Mouse (Mus musculus): ENCODE measurements around the gene Cend1.

DNA sequence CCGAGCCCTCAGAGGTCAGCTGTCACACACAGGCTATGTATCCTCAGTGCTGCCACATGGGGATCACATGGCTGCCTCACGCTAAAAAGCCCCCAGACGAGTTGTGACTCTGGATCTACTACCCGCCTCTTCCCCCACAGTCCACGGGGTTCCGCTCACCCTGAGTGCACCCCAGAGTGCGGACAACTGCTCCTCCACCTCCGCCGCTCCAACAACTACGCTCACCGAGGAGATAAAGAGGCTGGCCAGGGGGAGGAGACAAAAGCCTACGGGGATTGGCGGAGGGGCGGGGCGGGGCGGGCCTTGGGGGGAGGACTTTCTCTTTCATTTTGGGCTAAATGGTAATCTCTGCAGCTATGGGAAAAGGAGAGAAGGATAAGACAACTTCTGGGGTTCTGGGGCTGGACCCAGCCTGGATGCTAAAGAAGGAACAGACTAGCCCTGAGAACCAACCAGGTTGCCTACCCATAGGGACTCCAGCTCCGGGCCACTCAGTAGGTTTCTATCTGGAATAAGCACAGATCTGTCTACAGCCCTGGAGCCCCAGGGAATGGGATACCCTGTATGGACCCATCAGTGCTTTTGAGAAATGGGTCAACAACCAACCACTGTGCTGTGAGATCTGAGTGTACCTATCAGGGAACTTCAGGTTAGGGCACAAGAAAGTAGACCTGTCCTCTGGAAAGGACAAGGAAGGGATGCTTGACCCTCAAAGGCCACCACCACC is 6.0 kb upstream of the Cend1 start:
- TF ChIP-seq POLR2A (IDR thresholded peaks at IDR 0.05; ENCODE audit: low read depth, low read length), result no peak
- no peak for TF ChIP-seq CTCF (conservative IDR thresholded peaks at IDR 0.05; ENCODE audit: insufficient read depth, insufficient read length, low read depth, low read length)

All from kidney, adult 2 months (tissue).